Mouse (Mus musculus) neural tube, embryonic 15.5 days (tissue): ENCODE measurements around the gene Gm9507. TPM values are rescaled to one million over a fixed set of nuclear protein-coding genes. Genes with fewer than 3 reads are reported as not detected.

Experiments
- ATAC-seq: fragments of 200-750 bp; cut with Nextera tagmentation; 2 replicates; pipeline ENCODE4 v1.8.0; 2017; ENCODE audit warnings: mild to moderate bottlenecking, moderate TSS enrichment, moderate library complexity; ENCODE audit not compliant: low FRiP score
- H3K27ac ChIP-seq: fragments of 300-500 bp; sonication (generic); replicated peaks from 2 replicates; pipeline ENCODE4 v1.5.1; 2015; ENCODE audit warnings: mild to moderate bottlenecking, inconsistent platforms
- H3K27me3 ChIP-seq: fragments of 300-500 bp; sonication (generic); replicated peaks from 2 replicates; pipeline ENCODE4 v1.6.1; 2015; ENCODE audit warnings: inconsistent platforms
- H3K36me3 ChIP-seq: fragments of 300-500 bp; sonication (generic); 2 replicates; pipeline ENCODE4 v1.6.1; 2015; ENCODE audit warnings: inconsistent platforms
- H3K4me1 ChIP-seq: fragments of 300-500 bp; sonication (generic); 2 replicates; pipeline ENCODE4 v1.6.1; 2015; ENCODE audit warnings: inconsistent platforms
- H3K4me2 ChIP-seq: fragments of 300-500 bp; sonication (generic); 2 replicates; pipeline ENCODE4 v1.6.1; 2015; ENCODE audit warnings: inconsistent platforms, mild to moderate bottlenecking, moderate library complexity
- H3K4me3 ChIP-seq: fragments of 300-500 bp; sonication (generic); replicated peaks from 2 replicates; pipeline ENCODE4 v1.5.1; 2015; ENCODE audit warnings: mild to moderate bottlenecking, inconsistent platforms
- H3K9ac ChIP-seq: fragments of 300-500 bp; sonication (generic); replicated peaks from 2 replicates; pipeline ENCODE4 v1.6.1; 2015; ENCODE audit warnings: mild to moderate bottlenecking, inconsistent platforms
- H3K9me3 ChIP-seq: fragments of 300-500 bp; sonication (generic); replicated peaks from 2 replicates; pipeline ENCODE4 v1.6.1; 2016; ENCODE audit warnings: inconsistent platforms
- WGBS: fragments of 180-500 bp; shearing (Covaris S2); methylation state at CpG from one replicate; pipeline ENCODE4 v1.1.7; 2015; ENCODE audit warnings: mixed read lengths; 5-methylcytosine and 5-hydroxymethylcytosine counted together
- polyA plus RNA-seq: library from polyadenylated mRNA; unstranded; fragments of >200 nt; fragmentation: Nextera tagmentation; extraction: Ambion mirVana; gene quantifications from 2 replicates; pipeline ENCODE4 v1.2.1, GENCODE M21; 2015

Gm9507 gene
- polyA plus RNA-seq = not detected in 2 replicates

GRCm38 (mm10) chr10:77811743-77812142, at the start of gene Gm9507:
Gm9507 (minus strand) TSS chr10:77811843.
- Histone ChIP-seq H3K27ac (no peak within 1 kb of the TSS), H3K27me3 (no peaks in the 10 kb centered on the region), H3K4me1 (peaks cover 4% of the 10 kb centered on the region; the same call in 1 of the 2 replicates), H3K9ac (no peak within 1 kb of the TSS), H3K36me3 (no peaks in the 10 kb centered on the region), H3K4me3 (no peak within 1 kb of the TSS), H3K9me3 (no peaks in the 10 kb centered on the region), H3K4me2 (no peak within 1 kb of the TSS)
- 67% methylated on average over 5 of the region's 5 CpGs for WGBS
- no peak for ATAC-seq

- Histone ChIP-seq H3K9ac (no peak within 1 kb of the TSS), H3K36me3 (no peaks in the 10 kb centered on the region), H3K27me3 (no peaks in the 10 kb centered on the region), H3K4me3 (no peak within 1 kb of the TSS), H3K27ac (no peak within 1 kb of the TSS), H3K4me2 (no peak within 1 kb of the TSS), H3K4me1 (no peaks in the 10 kb centered on the region), H3K9me3 (no peaks in the 10 kb centered on the region)
- 65% methylated on average over 9 of the region's 9 CpGs for WGBS
- ATAC-seq = no peak
Observed at GRCm38 (mm10) chr10:77852559-77852958, 40.9 kb upstream of the Gm9507 start, which contains the start of gene Gm10318. Gm10318 (plus strand) TSS chr10:77852859.

GRCm38 (mm10) chr10:77847538-77847937, 35.9 kb upstream of the Gm9507 start:
- no peaks in the 10 kb centered on the region for H3K36me3 ChIP-seq
- no peak overlapping the region for H3K9ac ChIP-seq
- H3K9me3 ChIP-seq = peaks cover 10% of the 10 kb centered on the region
- no peaks in the 10 kb centered on the region for H3K4me1 ChIP-seq
- no peak overlapping the region for H3K4me3 ChIP-seq
- no peak for ATAC-seq
- 84% methylated on average over 2 of the region's 2 CpGs for whole genome bisulfite sequencing
- H3K4me2 ChIP-seq = no peak overlapping the region
- no peaks in the 10 kb centered on the region for H3K27me3 ChIP-seq
- no peak overlapping the region for H3K27ac ChIP-seq

- Histone ChIP-seq H3K9ac (no peak overlapping the region), H3K9me3 (peaks cover 10% of the 10 kb centered on the region), H3K4me2 (no peak overlapping the region), H3K4me1 (no peaks in the 10 kb centered on the region), H3K27me3 (no peaks in the 10 kb centered on the region), H3K4me3 (no peak overlapping the region), H3K27ac (no peak overlapping the region), H3K36me3 (no peaks in the 10 kb centered on the region)
- 21% methylated on average over 2 of the region's 2 CpGs for WGBS
- ATAC-seq = no peak
Observed at GRCm38 (mm10) chr10:77846961-77847360, 35.3 kb upstream of the Gm9507 start.

GRCm38 (mm10) chr10:77846503-77846902, 34.9 kb upstream of the Gm9507 start, which contains the start of gene Gm36176:
Gm36176 (plus strand) TSS chr10:77846803.
- H3K9me3 ChIP-seq = peaks cover 10% of the 10 kb centered on the region
- 91% methylated on average over 2 of the region's 3 CpGs for WGBS
- no peaks in the 10 kb centered on the region for H3K4me1 ChIP-seq
- no peak within 1 kb of the TSS for H3K4me3 ChIP-seq
- no peaks in the 10 kb centered on the region for H3K36me3 ChIP-seq
- no peaks in the 10 kb centered on the region for H3K27me3 ChIP-seq
- ATAC-seq = no peak
- no peak within 1 kb of the TSS for H3K4me2 ChIP-seq
- H3K9ac ChIP-seq = no peak within 1 kb of the TSS
- H3K27ac ChIP-seq = no peak within 1 kb of the TSS

- Histone ChIP-seq H3K9ac (no peak overlapping the region), H3K4me2 (no peak overlapping the region), H3K9me3 (peaks cover 7% of the 10 kb centered on the region), H3K36me3 (no peaks in the 10 kb centered on the region), H3K4me1 (no peaks in the 10 kb centered on the region), H3K27ac (no peak overlapping the region), H3K27me3 (no peaks in the 10 kb centered on the region), H3K4me3 (no peak overlapping the region)
- WGBS = 87% methylated on average over 6 of the region's 6 CpGs
- ATAC-seq = no peak
Observed at GRCm38 (mm10) chr10:77839006-77839405, 27.4 kb upstream of the Gm9507 start.

- Histone ChIP-seq H3K36me3 (no peaks in the 10 kb centered on the region), H3K4me1 (no peaks in the 10 kb centered on the region), H3K4me2 (no peak within 1 kb of the TSS), H3K4me3 (no peak within 1 kb of the TSS), H3K9ac (no peak within 1 kb of the TSS), H3K9me3 (no peaks in the 10 kb centered on the region), H3K27ac (no peak within 1 kb of the TSS), H3K27me3 (no peaks in the 10 kb centered on the region)
- ATAC-seq = no peak
- WGBS = 79% methylated on average over 9 of the region's 9 CpGs
Observed at GRCm38 (mm10) chr10:77835647-77836046, 24.0 kb upstream of the Gm9507 start, which contains the start of gene Krtap10-10. Krtap10-10 (plus strand) TSS chr10:77835947.

GRCm38 (mm10) chr10:77826951-77827350, 15.3 kb upstream of the Gm9507 start, which contains the start of gene Krtap10-4:
Krtap10-4 (minus strand) TSS chr10:77827095.
- Histone ChIP-seq H3K9ac (no peak within 1 kb of the TSS), H3K4me1 (no peaks in the 10 kb centered on the region), H3K4me3 (no peak within 1 kb of the TSS), H3K4me2 (no peak within 1 kb of the TSS), H3K27me3 (no peaks in the 10 kb centered on the region), H3K36me3 (no peaks in the 10 kb centered on the region), H3K27ac (no peak within 1 kb of the TSS), H3K9me3 (peaks cover 5% of the 10 kb centered on the region; the same call in 1 of the 2 replicates)
- WGBS = 69% methylated on average over 5 of the region's 6 CpGs
- ATAC-seq = no peak

GRCm38 (mm10) chr10:77819203-77819602, 7.6 kb upstream of the Gm9507 start:
- Histone ChIP-seq H3K36me3 (no peaks in the 10 kb centered on the region), H3K9ac (no peak overlapping the region), H3K4me1 (peaks cover 4% of the 10 kb centered on the region; the same call in 1 of the 2 replicates), H3K27me3 (no peaks in the 10 kb centered on the region), H3K4me3 (no peak overlapping the region), H3K9me3 (peaks cover 5% of the 10 kb centered on the region; the same call in 1 of the 2 replicates), H3K27ac (no peak overlapping the region), H3K4me2 (no peak overlapping the region)
- ATAC-seq = no peak
- WGBS = 41% methylated on average over 4 of the region's 4 CpGs

- no peaks in the 10 kb centered on the region for H3K27me3 ChIP-seq
- H3K9ac ChIP-seq = no peak overlapping the region
- H3K36me3 ChIP-seq = no peaks in the 10 kb centered on the region
- no peaks in the 10 kb centered on the region; the same call in 1 of the 2 replicates for H3K9me3 ChIP-seq
- peaks cover 4% of the 10 kb centered on the region; the same call in 1 of the 2 replicates for H3K4me1 ChIP-seq
- no peak overlapping the region for H3K4me2 ChIP-seq
- no peak overlapping the region for H3K27ac ChIP-seq
- 98% methylated on average over 4 of the region's 4 CpGs for WGBS
- ATAC-seq = no peak
- no peak overlapping the region for H3K4me3 ChIP-seq
Observed at GRCm38 (mm10) chr10:77818523-77818922, 6.9 kb upstream of the Gm9507 start.

GRCm38 (mm10) chr10:77815514-77815913, 3.9 kb upstream of the Gm9507 start:
- H3K36me3 ChIP-seq = no peaks in the 10 kb centered on the region
- peaks cover 4% of the 10 kb centered on the region; the same call in 1 of the 2 replicates for H3K4me1 ChIP-seq
- no peak overlapping the region for H3K4me2 ChIP-seq
- 35% methylated on average over 5 of the region's 5 CpGs for WGBS
- no peaks in the 10 kb centered on the region for H3K27me3 ChIP-seq
- H3K9me3 ChIP-seq = no peaks in the 10 kb centered on the region
- H3K27ac ChIP-seq = no peak overlapping the region
- H3K9ac ChIP-seq = no peak overlapping the region
- ATAC-seq = no peak
- H3K4me3 ChIP-seq = no peak overlapping the region

GRCm38 (mm10) chr10:77814382-77814781, 2.7 kb upstream of the Gm9507 start, which contains the start of gene Gm2696:
Gm2696 (plus strand) TSS chr10:77814682.
- WGBS = 52% methylated on average over 4 of the region's 4 CpGs

More at GRCm38 (mm10) chr10:77814382-77814781, 2.7 kb upstream of the Gm9507 start, which contains the start of gene Gm2696:
- no peak for ATAC-seq
- Histone ChIP-seq H3K9ac (no peak within 1 kb of the TSS), H3K27me3 (no peaks in the 10 kb centered on the region), H3K27ac (no peak within 1 kb of the TSS), H3K4me3 (no peak within 1 kb of the TSS), H3K4me2 (no peak within 1 kb of the TSS), H3K9me3 (no peaks in the 10 kb centered on the region), H3K4me1 (peaks cover 4% of the 10 kb centered on the region; the same call in 1 of the 2 replicates), H3K36me3 (no peaks in the 10 kb centered on the region)
